Mouse (Mus musculus) CD4-positive, CD25-positive, alpha-beta regulatory T cell, adult 2 months (primary cell): Measurements from ENCODE around the gene Gdnf.

Source experiments
- DNase-seq: peaks from one replicate; pipeline ENCODE4 v3.0.0-alpha.2; 2012; ENCODE audit warnings: low read depth, low spot score

Gdnf gene

GRCm38 (mm10) chr15:7858841-7859240, 48.2 kb downstream of the Gdnf start:
- no peak for DNase-seq

DNA sequence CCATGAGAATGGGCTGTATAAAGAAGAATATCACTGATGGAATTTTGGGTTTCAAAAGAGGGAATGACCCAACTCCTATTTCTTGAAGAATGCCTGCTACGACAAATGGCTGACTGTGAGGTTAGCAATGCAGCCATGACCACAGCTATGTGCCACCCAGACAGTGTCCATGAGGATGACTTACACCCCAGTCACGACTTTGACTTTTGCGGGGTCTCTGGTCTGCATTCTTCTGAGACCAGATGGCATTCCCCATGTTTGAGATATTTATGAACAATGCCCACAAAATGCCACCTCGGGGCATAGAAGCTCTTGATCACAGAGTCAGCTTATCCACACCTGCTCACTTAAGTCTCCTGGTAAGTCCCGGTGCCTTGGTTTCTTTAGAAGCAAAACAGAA, 52.2 kb downstream of the Gdnf start:
- no peak for DNase-seq

- DNase-seq = no peak
These were observed 52.7 kb downstream of the Gdnf start for GRCm38 (mm10) chr15:7863328-7863727.

GRCm38 (mm10) chr15:7865305-7865704, 54.7 kb downstream of the Gdnf start:
- no peak for DNase-seq

GRCm38 (mm10) chr15:7872473-7872872, 61.8 kb downstream of the Gdnf start:
- no peak for DNase-seq

GRCm38 (mm10) chr15:7875879-7876278, 65.2 kb downstream of the Gdnf start:
- no peak for DNase-seq

DNA sequence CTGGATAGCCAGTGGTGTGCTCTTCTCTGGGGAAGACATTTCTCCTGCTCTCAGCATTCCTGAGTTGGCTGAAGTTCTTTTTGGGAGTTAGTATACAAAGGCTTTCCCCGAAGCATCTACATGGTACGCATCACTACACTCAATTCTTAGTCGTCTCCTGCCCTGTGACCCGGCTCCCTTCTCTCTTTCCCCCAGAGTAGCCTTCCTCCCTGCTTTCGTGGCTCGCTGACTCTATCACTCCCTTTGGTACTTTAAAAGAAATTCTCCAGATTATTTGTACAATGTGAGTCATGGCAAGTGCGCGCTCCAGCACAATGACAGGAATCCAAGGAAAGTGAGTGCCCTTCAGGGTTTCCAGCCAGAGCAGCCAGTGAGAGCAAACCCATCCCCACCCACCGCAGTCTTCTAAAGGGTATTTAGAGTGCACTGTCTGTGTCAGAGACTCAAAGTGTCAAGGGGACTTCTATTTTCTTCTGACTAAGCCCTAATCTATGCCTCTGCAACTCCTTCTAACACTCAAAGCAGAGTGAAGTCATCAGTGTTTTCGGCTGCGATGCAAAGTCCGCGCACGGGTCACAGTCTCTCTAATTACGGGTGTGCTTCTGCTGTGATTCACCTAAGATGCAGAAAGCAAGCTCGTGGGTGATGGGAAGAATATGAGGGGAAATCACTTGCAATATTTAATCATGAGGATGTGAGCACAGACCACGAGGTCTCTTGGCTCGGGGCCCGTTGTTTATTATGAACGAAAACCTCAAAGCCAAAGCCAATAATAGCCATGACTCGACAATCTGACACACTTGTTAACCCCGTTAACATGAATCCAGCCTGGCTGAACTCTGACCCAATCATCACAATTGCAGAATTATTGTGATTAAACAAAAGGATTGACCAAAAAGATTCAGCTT, 67.2 kb downstream of the Gdnf start:
- DNase-seq = no peak

GRCm38 (mm10) chr15:7878861-7879260, 68.2 kb downstream of the Gdnf start:
- DNase-seq = no peak

GRCm38 (mm10) chr15:7879956-7880355, 69.3 kb downstream of the Gdnf start:
- DNase-seq = no peak

GRCm38 (mm10) chr15:7884181-7884580, 73.5 kb downstream of the Gdnf start:
- DNase-seq = no peak

GRCm38 (mm10) chr15:7885106-7885505, 74.5 kb downstream of the Gdnf start:
- DNase-seq = no peak

DNA sequence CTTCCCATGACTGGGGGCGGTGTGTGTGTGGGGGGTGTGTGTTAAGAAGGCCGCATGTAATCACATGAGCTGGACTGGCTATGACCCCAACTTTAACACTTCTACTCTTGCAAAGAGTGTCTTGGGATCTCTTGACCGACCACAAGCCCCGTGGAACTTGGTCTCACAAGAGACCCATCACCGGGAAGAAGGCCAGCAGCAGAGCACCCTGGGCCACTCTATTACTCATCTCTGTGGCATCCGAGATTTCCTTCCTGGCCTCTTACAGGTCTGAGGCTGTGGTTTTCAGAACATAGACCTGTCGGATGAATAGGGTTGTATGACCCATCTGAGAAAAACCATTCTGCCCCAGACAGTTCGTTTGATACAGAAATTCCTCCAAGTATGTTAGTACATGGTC, 75.9 kb downstream of the Gdnf start:
- DNase-seq = no peak
